Mouse (Mus musculus) gastrocnemius, postnatal 14 days (tissue): Measurements from ENCODE around the gene Glrp1. TPM values are rescaled to one million over a fixed set of nuclear protein-coding genes. Genes with fewer than 3 reads are reported as not detected.

Experiments used
- DNase-seq: peaks from one replicate; pipeline ENCODE4 v3.0.0; 2021; ENCODE audit warnings: mixed read lengths
- intact Hi-C: fragments of 180-260 bp; cut with DNase I; formaldehyde crosslinking; loops from one replicate; pipeline ENCODE4 v1.15.1; 2025; ENCODE audit warnings: low total_unique reads
- total RNA-seq, 2 experiments: library from RNA; stranded (reverse); gene quantifications; 2 replicates each; pipeline ENCODE4 v1.2.3; 2021

The Glrp1 gene
- total RNA-seq, 2 experiments from 2014 or later: not detected

DNA sequence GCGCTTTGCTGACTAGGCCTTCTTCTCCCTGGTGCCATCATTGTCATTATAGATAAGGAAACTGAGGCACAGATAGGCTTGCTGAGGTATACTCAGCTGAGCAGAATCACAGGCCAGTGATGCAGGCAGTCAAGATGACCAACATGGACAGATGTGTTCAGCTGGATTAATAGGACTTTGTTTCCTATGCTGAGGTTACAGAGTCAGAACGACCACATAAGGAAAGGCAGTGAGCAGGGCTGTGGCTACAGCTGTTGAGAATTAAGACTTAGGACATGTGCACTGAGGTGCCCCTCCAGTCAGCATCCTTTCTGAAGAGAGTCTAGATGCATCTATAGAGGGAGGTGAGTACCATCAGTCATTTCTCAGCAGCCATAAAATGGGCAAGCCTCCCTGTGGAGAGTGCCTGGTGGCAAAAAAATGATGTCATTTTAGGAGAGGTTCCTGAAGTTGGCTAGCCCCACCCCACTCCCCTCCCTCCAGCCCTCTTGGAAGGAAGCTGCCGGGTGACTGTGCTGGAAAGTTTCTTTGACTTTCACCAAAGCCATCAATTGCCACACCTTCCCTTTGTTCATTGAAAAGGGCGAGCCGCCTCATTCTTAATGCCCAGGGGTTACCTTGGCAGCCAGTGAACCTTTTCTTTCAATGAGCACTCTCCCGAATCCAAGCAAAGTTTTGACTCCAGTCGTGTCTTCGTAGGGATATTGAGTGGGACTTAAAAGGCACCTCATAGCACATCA, 43.4 kb downstream of the Glrp1 start:
- intact Hi-C loops: no loop called here
- DNase-seq: no peak

DNA sequence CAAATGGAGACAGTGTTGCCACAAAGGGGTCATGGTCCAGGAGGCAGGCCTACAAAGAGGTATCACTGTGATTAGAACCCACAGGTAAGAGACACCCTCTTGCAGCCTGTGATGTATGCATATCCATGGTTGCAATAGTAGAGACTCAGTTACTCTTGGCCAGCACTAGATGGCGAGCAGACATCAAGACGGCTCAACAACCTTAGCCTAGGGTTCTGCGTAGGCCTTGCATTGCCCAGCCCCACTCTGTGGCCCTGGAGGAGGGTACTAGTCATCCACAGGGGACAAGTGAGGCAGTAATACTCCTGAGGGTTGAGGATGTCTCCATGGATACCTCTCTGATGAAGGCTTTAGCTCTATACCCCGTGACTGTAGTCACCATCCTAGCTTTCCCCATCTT, 44.1 kb downstream of the Glrp1 start:
- intact Hi-C loops: no loop called here
- DNase-seq: no peak

GRCm38 (mm10) chr1:88464109-88464905, 45.6 kb downstream of the Glrp1 start:
- DNase-seq: no peak
- intact Hi-C loops: no loop called here

DNA sequence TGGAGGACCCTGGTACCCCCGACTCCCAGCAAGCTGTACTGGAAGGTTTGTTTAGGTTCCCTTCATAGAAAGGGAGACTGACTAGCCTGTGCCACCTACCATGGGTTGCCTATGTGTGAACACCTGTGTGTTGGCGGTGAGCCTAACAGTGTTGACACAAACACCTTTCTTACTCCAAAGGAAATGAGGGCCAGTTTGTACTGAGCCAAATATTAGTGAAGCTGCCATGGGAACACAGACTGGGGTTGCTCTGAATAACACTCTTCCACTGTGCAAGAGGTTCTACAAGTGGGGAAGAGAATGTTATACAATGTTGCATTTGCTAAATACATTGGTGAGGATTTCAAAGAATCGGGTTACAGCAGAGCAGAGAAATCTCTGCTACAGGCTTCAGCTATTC, 46.6 kb downstream of the Glrp1 start:
- no peak for DNase-seq
- intact Hi-C loops: no loop called here

- no peak for DNase-seq
- intact Hi-C loops: no loop called here
These were observed 47.4 kb downstream of the Glrp1 start for GRCm38 (mm10) chr1:88462484-88462883.

DNA sequence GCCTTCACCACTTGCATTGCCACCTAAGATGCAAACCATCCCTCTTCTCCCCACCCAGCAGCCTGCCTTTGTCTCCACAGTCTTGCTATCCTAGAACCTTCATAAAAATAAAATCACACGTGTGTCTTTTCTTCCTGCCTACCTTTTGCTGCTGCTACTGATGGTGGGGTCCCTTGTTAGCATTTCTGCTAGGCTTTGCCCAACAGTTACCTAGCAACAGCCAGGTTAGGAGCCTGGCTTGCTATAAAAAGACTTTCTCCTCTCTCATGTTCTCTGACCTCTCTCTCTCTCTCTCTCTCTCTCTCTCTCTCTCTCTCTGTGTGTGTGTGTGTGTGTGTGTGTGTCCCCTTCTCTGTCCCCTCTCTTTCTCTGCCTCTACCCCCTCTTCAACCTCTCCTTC, 48.8 kb downstream of the Glrp1 start:
- intact Hi-C loops: no loop called here
- DNase-seq: no peak

DNA sequence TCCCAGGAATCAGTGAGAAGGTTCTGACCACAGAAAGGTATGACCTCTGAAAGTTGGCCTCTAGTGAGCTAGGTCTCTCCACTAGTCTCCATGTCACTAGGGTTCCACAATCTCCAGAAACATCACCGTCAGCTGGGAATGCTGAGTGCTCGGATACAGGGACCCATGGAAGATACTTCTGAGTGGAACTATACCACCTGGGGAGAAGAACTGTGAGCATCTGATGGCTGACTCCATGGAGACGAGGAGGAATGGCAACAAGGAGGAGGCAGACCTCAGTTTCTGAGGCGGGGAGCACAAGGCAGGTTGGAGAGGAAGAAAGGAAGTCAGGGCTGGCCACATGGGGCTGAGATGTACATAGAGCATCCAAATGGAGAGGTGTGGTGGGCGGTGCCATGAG, 50.2 kb downstream of the Glrp1 start:
- no peak for DNase-seq
- intact Hi-C loops: loop anchor here (5.0 kb wide), 1 partner anchor 248 kb away; no protein-coding TSS in a partner anchor

GRCm38 (mm10) chr1:88459196-88459595, 50.7 kb downstream of the Glrp1 start:
- DNase-seq: no peak
- intact Hi-C loops: loop anchor here (5.0 kb wide), 1 partner anchor 248 kb away; no protein-coding TSS in a partner anchor

GRCm38 (mm10) chr1:88456451-88457072, 53.3 kb downstream of the Glrp1 start:
- intact Hi-C loops: loop anchor here (5.0 kb wide), 1 partner anchor 251 kb away; no protein-coding TSS in a partner anchor
- DNase-seq: peak; percentile 57

DNA sequence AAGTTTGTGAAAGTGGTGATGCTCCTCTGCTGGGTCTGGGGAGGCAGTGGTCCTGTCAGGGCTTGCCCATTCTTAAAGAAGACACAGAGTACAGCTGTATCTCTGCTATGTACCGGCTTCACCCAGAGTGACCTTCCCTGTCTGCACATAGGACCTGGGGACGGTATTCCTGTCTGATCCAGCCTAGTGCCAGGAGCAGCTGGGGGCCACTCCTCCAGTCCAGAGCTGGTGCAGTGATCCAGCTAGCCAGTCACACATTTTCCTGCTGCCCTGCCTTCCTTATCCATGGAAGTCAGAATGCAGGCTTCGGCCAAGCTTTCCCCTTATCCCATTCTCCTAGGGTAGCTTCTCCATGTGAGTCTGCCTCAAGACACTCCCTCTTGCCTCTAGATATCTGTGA, 54.1 kb downstream of the Glrp1 start:
- no peak for DNase-seq
- intact Hi-C loops: loop anchor here (5.0 kb wide), 1 partner anchor 252 kb away; no protein-coding TSS in a partner anchor

DNA sequence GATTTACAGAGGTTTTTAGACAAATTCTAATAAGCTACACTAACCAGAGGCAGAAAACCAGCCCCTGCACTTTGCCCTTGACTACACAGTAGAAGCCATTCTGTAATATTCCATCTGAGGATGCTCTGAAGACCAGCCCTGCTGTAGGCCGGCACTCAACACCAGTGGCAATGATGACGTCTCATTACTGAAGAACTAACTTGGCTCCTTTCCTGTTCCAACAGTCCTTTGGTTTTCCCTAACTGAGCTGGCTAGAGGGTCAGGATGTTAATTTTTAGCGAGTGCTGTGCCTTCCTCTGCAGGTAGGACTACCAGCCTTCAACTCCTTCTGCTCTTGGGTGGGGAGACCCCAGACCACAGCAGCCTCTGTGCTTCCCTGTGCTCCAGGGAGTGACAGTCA, 55.2 kb downstream of the Glrp1 start:
- DNase-seq: no peak
- intact Hi-C loops: loop anchor here (5.0 kb wide), 1 partner anchor 253 kb away; no protein-coding TSS in a partner anchor

GRCm38 (mm10) chr1:88452198-88452597, 57.7 kb downstream of the Glrp1 start:
- intact Hi-C loops: no loop called here
- DNase-seq: no peak

DNA sequence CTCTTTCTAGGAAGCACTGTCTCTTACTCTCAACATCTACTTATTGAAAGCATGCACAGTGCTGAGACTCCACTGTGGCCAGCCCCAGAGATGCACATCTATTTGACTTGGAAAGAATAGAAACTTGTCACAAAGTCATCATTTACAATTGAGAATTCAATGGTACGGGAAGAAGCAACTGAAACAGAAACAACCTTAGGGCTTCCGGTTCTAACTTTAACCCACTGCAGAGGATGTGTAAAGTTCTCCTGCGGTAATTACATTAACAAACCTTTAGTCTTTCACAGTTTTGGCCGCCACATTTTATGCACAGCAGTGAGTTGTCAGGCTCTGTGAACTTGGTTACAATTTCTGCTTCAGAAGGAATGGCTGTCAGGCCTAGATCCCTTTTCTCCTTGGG, 59.2 kb downstream of the Glrp1 start:
- intact Hi-C loops: no loop called here
- DNase-seq: no peak

Other genes starting within 250 kb of the Glrp1 start
- gene Hjurp, start 232.4 kb downstream of the Glrp1 start, total RNA-seq: 10 to 100 TPM; 16.8 to 17.1 TPM
- gene Trpm8, start 232.4 kb downstream of the Glrp1 start, total RNA-seq: not detected
- gene Spp2, start 103.1 kb downstream of the Glrp1 start, total RNA-seq: not detected
- 1 to 10 TPM; 2.0 to 3.8 TPM for gene Arl4c, start 192.2 kb upstream of the Glrp1 start, total RNA-seq